ENCODE assay signal across 26 mouse cellular contexts in the genomic region with DNA sequence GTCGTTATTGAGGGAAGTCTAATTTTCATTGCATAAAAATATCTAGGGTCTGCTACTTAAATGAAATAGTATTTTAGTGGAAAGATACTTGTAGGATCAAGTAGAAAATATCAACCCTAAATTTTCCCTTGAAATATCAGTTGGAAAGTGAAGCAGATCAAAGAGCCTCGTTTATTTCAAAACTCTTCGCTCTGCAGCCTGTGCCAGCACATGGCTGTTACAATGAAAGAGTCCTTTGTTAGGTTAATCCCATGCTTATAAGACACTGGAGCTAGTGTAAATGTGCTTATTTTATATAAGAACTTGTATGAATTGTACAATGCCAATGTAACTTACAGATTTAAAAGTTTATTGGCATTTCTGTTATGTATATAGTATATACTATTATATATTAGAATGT.
"Had no signal": no experiment of that assay in that cellular context is flagged by ENCODE, and none has a peak within 500 bp of the region (broad histone marks: within the 10 kb centered on the region; RNA-seq: fewer than 3 reads in every experiment).

No protein-coding gene starts in this region.

- H3K9ac ChIP-seq: heart, embryonic 12.5 days; hindbrain, embryonic 12.5 days; hindbrain, embryonic 14.5 days; intestine, embryonic 15.5 days; limb, embryonic 12.5 days; liver, embryonic 13.5 days had no signal

- H3K36me3 ChIP-seq: heart, embryonic 10.5 days; heart, embryonic 12.5 days; hindbrain, embryonic 10.5 days; hindbrain, embryonic 12.5 days; intestine, embryonic 15.5 days; limb, embryonic 10.5 days; limb, embryonic 12.5 days; liver, embryonic 13.5 days had no signal

- H3K4me2 ChIP-seq: heart, embryonic 12.5 days; hindbrain, embryonic 12.5 days; hindbrain, embryonic 14.5 days; intestine, embryonic 15.5 days; limb, embryonic 12.5 days; liver, embryonic 11.5 days; liver, embryonic 13.5 days had no signal

- H3K27ac ChIP-seq: gastrocnemius, adult 2 months; heart, embryonic 10.5 days; intestine, embryonic 15.5 days; left cerebral cortex, adult 2 months; limb, embryonic 10.5 days; liver, embryonic 13.5 days had no signal

- H3K27me3 ChIP-seq: heart, embryonic 12.5 days; hindbrain, embryonic 12.5 days; intestine, embryonic 15.5 days; limb, embryonic 12.5 days; liver, embryonic 13.5 days had no signal

- H3K4me3 ChIP-seq: gastrocnemius, adult 2 months; heart, embryonic 10.5 days; heart, embryonic 12.5 days; hindbrain, embryonic 10.5 days; hindbrain, embryonic 12.5 days; intestine, embryonic 15.5 days; left cerebral cortex, adult 2 months; limb, embryonic 10.5 days; limb, embryonic 12.5 days; liver, embryonic 13.5 days had no signal

- H3K9me3 ChIP-seq: heart, embryonic 10.5 days; heart, embryonic 12.5 days; hindbrain, embryonic 10.5 days; hindbrain, embryonic 12.5 days; intestine, embryonic 15.5 days; limb, embryonic 10.5 days; limb, embryonic 12.5 days; liver, embryonic 13.5 days had no signal

- DNase-seq: gastrocnemius, adult 2 months; gastrocnemius, postnatal 10 days; gastrocnemius, postnatal 25 days; heart, adult 18-20 months; heart, postnatal 10 days; heart, postnatal 4 days; kidney, adult 18-20 months; kidney, adult 8-10 months; kidney, postnatal 10 days; kidney, postnatal 25 days; kidney, postnatal 4 days; liver; liver, embryonic 13.5 days had no signal

- ATAC-seq: hindbrain, embryonic 16.5 days; inflammation-experienced regulatory T-cells, adult 6 months; intestine, embryonic 15.5 days; intestine, postnatal 0 days had no signal
